Mouse (Mus musculus) right cerebral cortex, postnatal 14 days (tissue): ENCODE data around the gene Fermt2.
"Not testable (repeated sequence)": the region's sequence is repeated elsewhere in the genome, so short reads cannot be mapped to it uniquely, and the experiment has no call there.

ENCODE experiments used
- DNase-seq: peaks from one replicate; pipeline ENCODE4 v3.0.0; 2022

Fermt2 gene

GRCm38 (mm10) chr14:45507923-45508322 is 22.0 kb downstream of the Fermt2 start:
- no peak for DNase-seq

GRCm38 (mm10) chr14:45507447-45507846 is 22.5 kb downstream of the Fermt2 start:
- DNase-seq: no peak

GRCm38 (mm10) chr14:45507032-45507431 is 22.9 kb downstream of the Fermt2 start:
- peak; percentile 11 for DNase-seq

DNA sequence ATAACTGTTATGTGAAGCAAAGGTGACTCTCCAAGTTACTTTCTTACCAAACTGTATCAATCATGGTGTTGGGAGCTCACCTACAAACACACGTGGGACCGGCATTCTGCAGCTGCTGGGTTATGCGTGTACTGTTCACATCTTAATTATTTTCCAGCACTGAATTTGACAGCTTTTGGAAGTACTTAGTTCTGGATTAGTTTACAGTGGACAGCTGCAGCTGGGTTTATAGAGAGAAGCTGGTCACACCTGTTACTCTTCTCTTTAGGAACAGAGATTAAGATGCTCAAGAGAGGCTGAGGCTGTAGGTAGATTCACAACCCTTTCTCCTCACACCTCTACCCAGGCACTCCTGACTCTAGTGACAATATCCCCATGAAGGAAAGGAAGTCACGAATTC is 23.8 kb downstream of the Fermt2 start:
- no peak for DNase-seq

DNA sequence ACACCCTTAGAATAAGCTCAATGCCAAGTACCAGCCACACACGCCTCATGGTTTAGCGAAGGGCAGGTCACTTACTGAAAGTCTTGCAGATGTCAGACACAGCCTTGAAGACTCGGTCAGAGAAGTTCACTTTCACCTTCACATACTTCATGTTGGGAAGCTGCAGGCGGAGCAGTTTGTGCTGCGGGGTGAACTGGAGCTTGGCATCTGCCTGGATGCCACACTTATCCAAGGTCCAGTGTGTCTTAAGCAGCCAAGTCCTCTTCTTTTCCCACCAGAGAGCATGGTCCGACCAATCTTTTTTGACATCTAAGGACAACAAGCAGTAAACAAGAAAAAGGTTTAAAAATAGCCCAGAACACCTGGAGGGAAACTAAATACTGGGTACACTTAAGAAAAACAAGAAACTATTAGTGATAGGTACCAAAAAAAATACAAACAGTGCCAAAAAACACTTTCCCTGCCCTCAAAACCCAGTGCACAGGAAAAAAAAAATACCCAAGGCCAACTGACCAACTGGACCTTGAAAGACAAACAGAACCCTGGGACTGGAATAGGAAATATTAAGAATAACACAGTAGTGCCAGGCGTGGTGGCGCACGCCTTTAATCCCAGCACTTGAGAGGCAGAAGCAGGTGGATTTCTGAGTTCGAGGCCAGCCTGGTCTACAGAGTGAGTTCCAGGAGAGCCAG is 25.4 kb downstream of the Fermt2 start:
- DNase-seq: no peak

GRCm38 (mm10) chr14:45503934-45504333 is 26.0 kb downstream of the Fermt2 start:
- DNase-seq: no peak

DNA sequence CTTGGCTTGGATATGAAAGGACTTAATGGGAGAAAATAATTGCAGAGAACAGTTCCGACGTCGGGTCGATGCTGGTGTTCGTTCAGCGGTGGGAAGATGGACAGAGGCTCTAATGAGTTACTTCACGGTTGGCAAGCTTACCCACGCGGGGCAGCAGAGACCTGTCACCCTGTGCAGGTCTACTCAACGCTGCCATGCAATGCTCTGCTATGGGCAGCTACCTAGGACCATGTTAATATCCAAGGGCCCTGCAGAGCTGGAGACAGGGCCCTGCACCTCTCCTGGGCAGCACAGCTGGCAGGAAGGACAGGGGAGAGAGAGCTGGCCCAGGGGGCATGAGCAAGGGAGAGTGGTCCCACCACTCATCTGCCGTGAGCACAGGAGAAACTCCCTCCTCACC is 29.9 kb downstream of the Fermt2 start:
- DNase-seq: no peak

DNA sequence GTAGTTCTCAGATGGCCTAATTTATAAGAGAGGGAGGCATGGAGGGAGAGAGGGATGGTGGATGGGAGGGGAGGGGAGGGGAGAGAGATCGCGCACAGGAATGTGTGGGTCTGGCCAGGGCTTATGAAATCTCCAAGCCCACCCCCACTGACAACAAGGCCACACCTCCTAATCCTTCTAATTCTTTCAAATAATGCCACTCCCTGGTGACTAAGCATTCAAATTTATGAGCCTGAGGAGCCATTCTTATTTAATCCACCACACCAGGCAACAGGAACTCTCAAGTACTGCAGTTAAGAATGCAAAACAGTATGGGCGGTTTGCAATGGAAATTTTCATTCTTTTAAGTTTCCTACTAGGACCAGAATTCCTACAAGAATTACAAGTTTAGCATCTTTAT is 32.8 kb downstream of the Fermt2 start:
- DNase-seq: no peak

DNA sequence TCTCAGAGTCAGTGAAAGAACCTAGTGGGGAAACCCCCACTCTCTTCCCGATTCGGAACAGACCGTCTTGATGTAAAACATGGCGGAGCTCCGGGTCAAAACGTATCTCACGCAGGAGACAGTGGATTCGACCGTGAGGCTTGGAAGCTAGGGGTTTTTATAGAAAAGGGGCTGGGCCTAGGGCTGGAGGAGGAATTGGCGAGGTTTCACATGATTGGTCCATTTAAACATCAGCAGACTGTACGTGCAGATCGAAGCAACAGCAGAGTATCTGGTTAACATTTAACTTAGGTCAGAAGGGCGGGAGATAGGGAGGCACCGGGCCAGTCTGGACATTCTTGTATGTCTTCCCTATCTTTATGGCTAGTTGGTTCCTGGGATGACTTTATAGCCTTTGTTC is 34.1 kb downstream of the Fermt2 start:
- DNase-seq: not testable (repeated sequence)

DNA sequence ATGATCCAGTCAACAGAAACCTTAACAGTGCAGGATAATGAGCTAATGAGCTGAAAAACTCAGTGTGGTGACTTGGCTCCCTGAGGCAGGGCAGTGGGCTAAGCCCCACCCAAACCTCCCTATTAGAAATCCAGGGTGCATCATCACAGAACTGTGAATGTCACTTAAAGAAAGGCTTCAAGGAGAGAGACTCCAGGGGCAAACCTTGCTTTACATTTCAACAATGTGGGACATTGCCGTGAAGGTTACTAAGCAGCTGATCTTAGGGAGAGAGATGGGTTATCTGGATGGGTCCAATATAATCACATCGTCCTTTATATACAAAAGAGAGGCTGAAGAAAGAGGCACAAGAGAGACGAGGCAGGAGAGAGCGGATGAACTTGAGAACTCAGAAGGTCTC is 36.0 kb downstream of the Fermt2 start:
- no peak for DNase-seq

GRCm38 (mm10) chr14:45492668-45493067 is 37.2 kb downstream of the Fermt2 start:
- no peak for DNase-seq

GRCm38 (mm10) chr14:45492038-45492437 is 37.9 kb downstream of the Fermt2 start:
- no peak for DNase-seq

- not testable (repeated sequence) for DNase-seq
Observed at GRCm38 (mm10) chr14:45487201-45487600, 42.7 kb downstream of the Fermt2 start.

- not testable (repeated sequence) for DNase-seq
Observed at GRCm38 (mm10) chr14:45483361-45483760, 46.6 kb downstream of the Fermt2 start.

DNA sequence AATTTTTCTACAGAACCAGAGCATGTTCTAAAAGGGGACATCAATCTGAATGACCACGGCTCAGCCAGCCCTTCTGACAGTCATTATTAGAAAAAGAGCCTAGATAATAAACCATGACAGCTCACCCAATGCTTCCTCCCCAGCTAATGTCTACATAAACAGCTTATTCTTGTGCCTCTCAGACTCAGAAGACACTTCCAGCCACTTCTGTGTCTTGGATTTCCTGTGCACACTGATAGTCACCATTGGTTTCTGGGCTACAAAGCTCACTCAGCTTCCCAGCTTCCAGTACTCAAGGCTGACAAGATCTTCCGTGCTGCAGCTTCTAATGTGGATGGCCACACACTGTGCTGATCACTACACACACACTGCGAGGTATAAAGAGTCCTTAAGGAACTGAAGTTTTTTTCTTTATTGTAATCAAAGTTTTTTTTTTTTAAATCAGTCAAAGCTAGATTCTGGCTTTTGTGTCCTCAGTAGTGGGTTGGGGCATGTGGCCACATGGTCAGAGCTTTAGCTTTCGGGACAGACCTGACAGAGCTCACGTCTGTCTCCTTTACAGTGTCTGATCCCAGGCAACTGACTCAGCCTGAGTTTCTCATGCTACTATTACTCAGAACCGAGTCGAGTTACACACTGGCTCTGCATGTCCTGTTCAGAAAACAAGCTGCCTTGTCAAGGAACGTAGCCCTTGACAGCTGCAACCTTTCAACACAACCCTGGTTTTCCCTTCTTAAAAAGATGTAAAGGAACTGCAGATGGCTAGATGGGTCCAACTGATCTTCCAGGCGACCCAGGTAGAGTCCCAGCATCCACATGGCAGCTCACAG is 50.7 kb downstream of the Fermt2 start:
- no peak for DNase-seq

DNA sequence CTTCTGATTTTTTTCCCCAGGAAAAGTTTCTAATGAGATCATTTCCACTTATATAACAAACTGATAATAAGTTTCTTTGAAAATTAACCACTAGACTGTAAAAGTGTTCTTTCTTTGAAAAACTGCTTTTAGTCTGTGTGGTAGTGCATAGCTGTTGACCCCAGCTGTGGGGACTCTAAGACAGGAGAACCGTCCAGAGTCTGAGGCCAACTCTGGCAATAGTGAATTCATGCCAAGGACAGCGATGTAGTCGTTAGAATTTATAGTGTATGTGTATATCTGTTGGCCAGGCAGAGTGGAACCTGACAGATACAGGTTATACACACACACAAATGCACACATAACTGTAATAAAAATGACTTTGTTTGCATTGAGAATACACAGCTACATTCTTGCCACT is 51.4 kb downstream of the Fermt2 start:
- DNase-seq: no peak

GRCm38 (mm10) chr14:45477651-45478050 is 52.3 kb downstream of the Fermt2 start:
- no peak for DNase-seq

- no peak for DNase-seq
Observed at GRCm38 (mm10) chr14:45476990-45477389, 52.9 kb downstream of the Fermt2 start.

DNA sequence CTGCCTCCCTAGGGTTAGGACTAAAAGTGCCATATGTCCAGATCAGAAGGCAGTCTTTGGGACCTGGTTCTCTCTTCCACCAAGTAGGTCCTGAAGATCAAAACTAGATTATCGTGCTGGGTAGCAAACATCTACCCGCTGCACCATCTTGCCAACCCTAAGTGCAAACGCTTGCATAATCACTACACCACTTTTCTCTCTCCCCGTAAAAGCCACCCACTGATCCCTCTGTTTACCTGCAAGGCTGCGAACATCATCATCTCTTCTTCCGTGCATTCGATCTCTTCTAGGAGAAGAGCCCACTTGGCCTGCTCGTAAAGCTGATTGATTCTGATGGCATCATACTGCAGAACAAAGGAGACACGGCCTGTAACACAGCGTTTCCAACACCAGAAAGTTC is 57.4 kb downstream of the Fermt2 start:
- no peak for DNase-seq

DNA sequence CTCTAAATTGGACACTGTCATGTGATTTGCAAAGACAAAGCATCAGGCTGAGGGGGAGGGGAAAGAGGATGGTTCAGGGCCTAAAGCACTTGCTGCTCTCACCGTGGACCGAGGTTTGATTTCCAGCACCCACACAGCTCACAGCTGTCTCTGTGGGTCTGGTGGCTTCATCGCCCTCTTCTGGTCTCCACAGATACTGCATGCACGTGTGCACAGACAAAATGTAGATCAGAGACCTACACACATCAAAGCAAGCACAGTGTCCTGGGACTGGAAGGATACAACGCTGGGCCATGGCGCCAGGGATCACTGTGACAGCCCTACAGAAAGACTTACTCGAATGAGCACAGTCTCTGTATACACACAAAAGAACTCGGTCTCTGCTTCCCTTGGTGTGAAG is 60.5 kb downstream of the Fermt2 start:
- DNase-seq: no peak

- not testable (repeated sequence) for DNase-seq
Observed at GRCm38 (mm10) chr14:45466371-45466770, 63.5 kb downstream of the Fermt2 start.

DNA sequence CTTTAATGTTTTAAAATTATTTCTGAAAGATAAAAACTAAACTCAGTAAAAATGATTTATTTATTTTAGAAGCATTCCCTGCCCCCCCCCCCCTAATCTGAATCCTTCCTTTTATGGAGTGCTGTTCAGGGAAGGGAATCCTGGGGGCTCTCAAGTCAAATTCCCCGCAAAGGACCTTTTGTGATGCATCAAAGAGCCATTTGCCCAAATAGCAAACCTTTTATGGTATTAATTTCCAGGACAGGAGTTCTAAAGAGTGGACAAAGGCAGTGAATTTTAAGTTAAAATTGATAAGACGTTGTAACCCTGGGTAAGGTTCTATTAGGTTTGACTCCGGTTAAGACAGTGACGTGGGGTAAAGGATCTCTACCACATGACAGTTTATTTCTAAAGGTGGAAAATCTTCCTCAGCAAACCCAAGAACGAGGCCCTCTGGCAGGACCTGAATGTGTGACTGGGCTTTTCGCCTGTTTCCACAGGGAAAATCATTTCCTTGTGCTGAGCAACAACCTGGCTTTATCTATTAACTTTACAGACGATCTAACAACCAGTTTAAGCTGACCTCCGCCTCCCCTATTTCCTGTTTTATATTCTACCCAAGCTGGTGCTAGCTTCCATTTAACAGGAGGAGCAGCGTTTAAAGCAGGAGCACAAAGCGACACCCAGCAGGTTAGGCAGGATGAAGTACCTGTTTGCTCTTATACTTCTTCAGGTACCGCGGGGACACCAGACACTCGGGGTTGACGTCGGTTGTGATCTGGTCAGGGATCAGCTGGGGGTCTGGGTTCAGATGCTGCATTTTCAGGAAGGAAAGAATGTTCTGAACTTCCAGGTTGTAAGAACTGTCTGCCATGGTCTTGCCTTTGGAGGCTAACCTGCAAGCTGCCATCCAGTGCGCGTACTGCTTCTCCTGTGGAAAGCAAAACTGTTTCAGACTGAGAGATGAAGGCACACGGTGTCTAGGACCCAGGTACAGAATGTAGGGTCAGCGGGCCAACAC is 65.6 kb downstream of the Fermt2 start:
- DNase-seq: no peak

- no peak for DNase-seq
Observed at GRCm38 (mm10) chr14:45463599-45463998, 66.3 kb downstream of the Fermt2 start.
